Mouse (Mus musculus) v-Abl transformed pro-B cells (cell line): ENCODE measurements around the gene Dcakd.

Source experiments
- in situ Hi-C, 2 experiments: fragments of 400-800 bp; cut with MboI; formaldehyde crosslinking; loops; one replicate each; pipeline ENCODE4 v1.15.1; 2025; ENCODE audit not compliant: unreplicated experiment in 2 of 2

Gene Dcakd

DNA sequence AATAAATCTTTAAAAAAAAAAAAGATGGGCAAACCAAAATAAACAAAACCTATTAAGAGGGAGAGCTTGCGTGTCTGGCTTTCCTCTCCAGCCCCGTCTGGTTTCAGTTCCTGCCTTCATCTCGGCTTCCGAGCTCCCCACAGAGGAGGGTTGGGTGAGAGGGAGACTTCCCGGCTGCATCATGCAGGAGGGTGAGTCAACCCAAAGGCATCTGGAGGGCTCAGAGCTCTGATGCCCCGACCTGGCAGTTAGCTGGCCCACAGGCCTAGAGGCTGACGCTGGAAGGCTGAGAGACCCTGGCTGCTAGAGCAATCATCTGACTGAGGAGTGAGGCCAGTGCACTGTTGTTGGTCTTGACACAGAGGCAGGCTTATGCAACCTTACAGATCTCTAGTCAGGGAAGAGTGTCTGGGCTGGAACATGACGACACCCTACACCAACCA, 23.1 kb upstream of the Dcakd start:
- in situ Hi-C loops: loop anchor here in 1 of 2 experiments (25.0 kb wide), 1 partner anchor 611 kb away; no protein-coding TSS in a partner anchor

DNA sequence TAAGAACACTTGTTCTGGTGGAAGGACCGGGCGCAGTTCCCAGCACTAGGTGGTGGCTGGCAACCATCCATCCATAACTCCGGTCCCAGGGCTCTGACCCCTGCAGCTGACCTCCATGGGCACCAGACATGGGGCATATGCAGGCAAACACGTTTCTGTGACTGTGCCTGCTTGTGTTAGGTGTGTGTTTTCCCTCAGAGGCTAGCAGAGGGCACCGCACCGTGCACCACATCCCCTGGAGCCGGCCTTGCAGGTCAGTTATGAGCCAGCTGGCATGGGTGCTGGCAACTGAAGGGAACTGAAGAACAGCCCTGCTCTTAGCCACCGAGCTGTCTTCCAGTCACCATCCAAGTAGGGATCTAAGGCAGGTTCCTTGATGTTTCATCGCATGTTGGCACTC, 22.0 kb upstream of the Dcakd start:
- in situ Hi-C loops: loop anchor here in 1 of 2 experiments (25.0 kb wide), 1 partner anchor 612 kb away; no protein-coding TSS in a partner anchor

DNA sequence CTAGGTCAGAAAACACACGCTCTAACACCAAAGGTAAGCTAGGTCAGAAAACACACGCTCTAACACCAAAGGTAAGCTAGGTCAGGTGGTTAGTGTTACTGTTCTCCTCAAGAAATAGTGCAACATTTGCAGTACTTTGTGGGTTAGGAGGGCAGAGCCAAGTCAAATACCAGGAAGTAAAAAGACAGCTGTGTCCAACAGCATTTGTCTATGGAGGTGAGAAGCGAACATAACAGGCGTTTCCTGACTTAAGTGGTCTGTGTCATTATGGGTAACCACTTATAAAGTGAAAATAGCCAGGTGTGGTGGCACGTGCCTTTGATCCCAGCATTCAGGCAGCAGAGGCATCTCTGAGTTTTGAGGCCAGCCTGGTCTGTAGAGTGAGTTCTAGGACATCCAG, 21.5 kb upstream of the Dcakd start:
- in situ Hi-C loops: loop anchor here in 1 of 2 experiments (25.0 kb wide), 1 partner anchor 613 kb away; no protein-coding TSS in a partner anchor

DNA sequence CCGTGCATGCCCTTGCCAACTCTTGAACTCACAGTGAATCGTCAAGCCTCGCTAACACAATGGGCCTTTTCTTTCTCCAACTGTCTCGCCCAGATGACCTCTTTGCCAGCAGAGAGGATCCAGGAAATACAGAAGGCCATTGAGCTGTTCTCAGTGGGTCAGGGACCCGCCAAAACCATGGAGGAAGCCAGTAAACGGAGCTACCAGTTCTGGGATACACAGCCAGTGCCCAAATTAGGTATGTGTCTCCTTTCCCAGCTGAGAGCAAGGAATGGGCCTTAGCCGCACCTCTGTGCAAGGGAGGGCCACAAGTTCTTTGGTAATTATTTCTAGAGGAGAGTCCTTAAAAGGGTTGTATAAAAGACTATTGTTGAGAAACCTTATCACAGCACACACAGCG, 18.2 kb upstream of the Dcakd start:
- in situ Hi-C loops: no loop called here

DNA sequence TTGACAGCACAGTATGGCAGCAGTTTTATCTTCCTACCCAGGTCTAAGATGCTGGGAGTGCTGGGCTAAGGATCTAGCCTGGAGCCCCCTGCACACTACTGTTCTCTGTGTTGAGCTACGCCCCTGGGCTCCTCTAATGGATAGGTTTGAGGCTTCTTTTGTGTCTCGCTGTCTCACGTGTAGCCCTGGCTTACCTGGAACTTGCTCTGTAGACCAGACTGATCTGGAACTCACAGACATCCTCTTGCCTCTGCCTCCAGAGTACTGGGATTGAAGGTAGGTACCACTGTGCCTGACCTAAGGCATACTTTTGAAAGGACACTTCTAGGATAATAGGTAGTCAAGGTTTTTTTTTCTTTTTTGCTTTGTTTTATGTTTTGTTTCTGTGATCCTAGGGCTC, 15.8 kb upstream of the Dcakd start:
- in situ Hi-C loops: no loop called here

DNA sequence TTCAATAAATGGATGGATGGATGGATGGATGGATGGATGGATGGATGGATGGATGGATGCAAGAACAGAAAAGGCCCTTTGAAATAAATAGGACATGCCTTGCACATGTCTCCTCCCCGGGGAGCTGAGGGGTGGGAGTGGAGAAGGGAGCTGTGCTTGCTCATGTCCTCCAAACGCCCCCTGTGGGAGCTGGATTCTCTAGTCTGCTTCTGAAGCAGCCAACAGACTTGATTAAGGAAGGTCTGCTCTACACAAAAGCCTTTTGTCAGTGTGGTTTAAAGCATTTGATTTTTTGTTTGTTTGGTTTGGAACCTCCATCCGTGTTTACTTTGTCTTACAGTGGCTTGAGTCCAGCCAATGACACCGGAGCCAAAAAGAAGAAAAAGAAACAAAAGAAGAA, 14.7 kb upstream of the Dcakd start:
- in situ Hi-C loops: no loop called here

DNA sequence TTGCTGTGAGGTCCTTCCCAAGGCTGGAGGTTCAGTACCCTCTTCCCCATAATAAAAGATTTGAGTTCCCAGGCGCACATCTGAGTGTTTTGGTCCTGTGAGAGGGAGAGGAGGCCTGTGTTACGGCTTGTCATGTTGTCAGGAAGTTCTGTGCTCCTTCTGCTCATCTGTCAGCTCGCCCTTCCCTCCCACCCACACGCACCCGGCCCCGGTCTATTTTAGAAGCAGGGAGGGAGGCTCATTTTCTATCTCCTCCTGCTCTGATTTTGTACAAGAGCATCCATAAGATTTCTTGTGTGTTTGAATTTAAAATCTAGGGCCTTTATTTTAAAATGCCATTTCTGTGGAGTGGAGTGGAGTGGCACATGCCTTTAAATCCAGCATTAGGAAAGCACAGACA, 9.9 kb upstream of the Dcakd start:
- in situ Hi-C loops: no loop called here

DNA sequence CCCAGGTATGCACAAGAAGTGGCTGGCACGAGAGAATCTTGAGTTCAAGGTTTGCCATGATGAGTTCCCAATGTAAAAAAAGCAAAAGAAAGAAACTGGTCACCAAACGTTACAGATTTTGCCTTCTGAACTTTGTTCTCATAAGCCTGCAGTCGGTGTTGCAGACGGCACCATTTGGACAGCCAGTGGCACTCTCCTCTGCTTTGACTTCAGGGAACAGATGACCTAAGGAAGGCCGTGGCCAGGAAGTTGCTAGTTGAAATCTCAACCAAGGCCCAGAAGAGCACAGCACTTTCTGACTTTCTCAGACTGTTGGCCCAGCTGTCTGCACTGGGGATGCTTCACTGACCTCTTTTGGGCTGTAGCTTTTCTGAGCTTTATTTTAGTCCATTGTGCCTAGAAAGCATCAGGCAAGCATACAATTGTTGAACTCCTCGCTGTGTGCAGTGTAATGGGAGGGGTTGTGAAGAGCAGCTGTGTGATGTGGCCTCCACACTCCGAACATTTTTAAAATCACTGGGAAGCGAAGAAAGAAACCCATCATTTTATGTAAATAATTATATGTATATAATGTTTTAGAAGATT, 8.8 kb upstream of the Dcakd start:
- in situ Hi-C loops: no loop called here

DNA sequence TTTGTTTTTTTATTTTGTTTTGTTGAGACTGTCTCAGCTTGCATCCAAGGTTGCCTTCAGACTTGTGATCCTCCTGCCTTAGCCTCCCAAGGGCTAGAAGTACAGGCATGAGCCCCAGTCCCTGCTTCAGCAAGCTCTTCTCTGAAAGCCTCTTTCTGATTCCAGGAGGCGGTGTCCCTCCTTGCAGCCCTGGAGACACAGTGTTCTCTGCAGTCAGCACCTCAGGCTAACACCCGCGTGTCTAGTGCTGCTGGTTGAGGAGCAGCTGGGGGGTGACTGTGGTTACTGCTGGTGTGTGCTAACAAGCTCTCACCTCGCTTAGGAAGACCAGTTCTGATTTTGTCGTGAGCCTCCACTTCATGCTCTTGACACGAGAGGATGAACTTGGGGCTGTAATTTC, 6.9 kb upstream of the Dcakd start:
- in situ Hi-C loops: no loop called here

DNA sequence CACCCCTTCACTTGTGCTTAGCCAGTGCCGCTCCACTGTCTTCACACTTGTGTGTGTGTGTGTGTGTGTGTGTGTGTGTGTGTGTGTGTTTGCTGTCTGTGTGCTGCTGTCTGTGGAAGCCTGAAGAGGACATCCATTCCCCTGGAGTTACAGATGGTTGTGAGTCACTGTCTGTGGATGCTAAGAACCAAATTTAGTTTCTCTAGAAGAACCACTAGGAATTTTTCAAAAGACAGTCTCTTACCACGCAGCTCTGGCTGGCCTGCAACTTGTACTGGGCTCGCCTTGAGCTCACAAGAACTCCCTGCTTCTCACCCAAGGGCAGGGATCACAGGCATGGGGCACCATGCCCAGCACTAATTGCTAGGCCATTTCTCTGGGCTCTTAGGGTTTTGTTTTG, 4.9 kb upstream of the Dcakd start:
- in situ Hi-C loops: no loop called here

DNA sequence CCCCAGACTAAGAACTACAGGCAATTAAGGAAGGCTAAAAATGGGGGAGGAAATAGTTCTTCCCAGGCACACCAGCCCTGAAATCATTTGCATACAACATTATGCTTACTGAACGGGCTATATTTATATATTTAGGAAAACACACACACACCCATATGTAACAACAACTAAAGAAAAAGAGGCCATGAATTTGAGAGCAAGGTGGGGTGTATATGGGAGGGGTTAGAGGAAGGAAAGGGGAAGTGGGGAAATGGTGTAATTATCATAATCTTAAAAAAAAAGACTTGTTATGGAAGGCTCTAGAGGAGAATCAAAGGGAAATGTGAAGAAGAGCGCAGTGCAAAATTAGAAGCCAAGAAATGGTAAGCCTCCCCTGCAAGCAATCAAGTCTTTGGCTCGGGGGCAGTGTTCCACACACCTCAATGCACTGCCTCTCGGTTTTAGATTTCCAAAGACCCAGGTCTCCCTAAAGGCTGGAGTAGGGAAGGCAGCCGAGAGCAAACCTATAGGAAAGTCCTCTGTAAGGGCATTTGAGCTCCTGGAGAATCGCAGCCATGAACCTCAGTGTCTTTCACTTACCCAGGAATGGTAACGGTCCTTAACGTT, 460 bp downstream of the Dcakd start:
- in situ Hi-C loops: no loop called here

DNA sequence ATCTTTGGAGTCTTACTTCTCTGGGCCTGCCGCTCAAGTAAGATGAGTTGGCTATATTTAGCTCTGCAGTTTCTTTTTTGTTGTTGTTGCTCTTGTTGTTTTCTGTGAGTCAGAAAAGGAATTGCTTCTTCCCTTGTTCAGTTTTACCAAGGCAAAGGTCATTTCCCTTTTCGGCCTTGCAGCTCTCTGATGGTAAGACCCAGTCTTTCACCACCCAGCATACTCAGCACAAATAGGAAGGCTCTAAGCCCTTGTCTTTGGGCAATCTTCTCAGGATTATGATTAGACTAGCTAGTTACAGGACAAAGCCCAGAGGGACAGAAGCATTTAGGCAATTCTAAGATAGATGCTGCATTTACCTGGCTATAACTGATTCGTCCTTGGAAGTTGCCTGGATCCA, 1.2 kb downstream of the Dcakd start:
- in situ Hi-C loops: no loop called here

DNA sequence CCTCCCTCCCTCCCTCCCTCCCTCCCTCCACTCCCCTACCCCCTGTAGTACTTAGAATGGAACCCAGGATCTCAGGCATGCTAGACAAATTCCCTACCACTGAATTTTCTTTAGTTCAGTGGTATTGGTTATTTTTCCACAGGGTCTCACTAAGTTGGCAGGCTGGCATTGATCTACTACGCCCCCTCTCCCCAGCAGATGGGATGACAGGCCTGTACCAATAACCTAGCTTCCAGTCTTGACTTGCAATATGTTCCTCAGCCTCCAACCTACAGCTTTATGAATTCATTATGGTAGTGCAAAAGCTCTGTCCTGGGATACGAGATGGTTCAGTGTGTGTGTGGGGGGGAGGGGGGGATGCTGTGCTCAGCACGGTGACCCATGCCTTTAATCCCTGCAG, 4.2 kb downstream of the Dcakd start:
- in situ Hi-C loops: no loop called here

DNA sequence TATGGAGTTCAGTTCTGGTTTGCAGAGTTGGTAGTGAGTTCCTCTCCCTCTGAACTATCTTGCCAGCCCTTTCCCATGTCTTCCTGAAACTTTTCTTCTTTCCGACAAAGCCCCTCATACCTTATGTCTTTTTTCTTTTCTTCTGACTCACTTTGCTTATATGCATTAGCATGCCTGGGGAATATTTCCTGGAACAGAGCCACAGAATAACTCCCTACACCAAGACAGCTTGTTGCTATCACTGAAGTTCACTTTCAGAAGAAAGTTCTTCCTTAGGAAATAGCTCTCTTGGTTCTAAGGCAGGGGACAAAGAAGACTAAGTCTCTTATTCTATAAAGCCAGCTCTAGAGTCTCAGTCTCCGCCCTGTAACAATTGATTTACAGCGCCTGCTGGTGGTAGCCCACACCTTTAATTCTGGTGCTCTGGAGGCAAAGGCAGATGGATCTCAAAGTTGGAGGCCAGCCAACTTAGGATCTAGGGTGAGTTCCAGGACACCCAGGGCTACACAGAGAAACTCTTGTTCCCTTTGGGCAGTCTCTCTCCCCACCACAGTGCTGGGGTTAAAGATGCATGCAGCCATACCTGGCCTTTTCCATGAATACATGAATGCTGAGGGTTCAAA, 7.3 kb downstream of the Dcakd start:
- in situ Hi-C loops: no loop called here

DNA sequence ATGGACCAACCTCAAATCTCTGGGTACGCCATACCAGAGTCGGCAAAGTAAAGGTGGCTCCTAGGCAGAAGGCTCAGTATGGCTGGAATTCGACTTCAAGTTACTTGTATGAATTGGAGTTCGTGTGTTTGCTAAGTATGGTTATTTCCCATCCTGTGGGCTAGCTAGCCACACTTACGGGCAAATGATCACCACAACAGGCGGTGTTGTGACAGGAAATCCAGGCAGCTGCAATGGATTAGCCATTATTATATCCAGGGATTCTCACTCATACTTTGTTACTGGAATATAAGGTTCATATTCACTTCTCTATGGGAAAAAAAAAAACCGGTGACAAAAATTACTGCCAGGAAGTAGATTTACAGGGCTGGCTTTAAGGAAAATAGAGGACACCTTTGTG, 8.8 kb downstream of the Dcakd start:
- in situ Hi-C loops: no loop called here

DNA sequence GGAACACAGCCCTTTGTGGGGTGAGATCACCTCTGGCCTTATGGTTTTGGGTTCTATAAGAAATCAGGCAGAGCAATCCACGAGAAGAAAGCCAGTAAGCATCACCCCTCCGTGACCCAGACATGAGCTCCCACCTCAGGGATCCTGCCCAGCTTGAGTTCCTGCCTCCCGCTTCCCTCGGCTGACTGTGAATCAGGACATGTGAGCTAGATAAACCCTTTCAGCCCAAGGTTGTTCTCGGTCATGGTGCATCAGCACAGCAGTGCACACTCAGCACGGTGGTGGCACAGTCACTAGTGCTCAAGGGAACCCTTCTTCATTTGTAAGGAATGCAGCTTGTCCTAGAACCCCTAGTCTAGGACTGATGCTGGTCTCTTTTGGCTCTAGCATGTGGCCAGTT, 9.3 kb downstream of the Dcakd start:
- in situ Hi-C loops: no loop called here

DNA sequence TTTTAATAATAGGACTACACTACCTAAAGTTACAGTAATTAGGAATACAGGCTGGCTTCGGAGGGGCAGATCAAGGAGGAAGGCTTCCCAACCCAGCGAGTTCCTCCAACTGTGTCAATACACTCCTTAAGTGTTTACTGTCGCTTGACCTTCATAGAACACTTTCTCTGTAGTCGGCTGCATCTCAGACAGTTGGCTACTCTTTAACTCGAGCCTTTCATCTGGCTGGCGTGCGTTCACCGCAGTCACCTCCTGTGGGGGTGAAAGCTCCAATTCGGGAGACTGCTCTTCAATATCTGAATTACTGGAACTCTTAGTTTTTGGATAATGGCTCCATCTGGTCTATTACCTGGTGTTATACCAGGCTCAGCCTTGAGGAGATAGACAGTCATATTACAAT, 10.5 kb downstream of the Dcakd start:
- in situ Hi-C loops: no loop called here

DNA sequence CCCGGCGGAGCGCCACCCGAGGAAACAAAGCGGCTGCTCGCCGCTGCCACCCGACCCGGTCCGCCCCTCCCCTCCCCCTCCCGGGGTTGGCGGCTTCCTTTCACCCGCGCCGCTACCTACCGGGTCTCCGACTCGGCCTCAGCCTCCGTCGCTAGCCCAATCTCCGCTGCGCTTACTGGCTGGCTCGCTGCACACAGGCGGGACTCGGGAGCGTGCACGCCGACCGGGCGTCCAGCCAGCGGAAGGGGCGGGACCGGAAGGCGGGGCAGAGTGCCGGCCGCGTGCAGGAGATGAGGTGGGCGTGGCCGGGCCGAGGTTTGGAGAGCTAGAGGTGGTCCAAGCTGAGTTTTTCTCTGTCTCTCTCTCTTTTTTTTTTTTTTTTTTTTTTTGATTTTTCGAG, 11.2 kb downstream of the Dcakd start:
- in situ Hi-C loops: no loop called here

DNA sequence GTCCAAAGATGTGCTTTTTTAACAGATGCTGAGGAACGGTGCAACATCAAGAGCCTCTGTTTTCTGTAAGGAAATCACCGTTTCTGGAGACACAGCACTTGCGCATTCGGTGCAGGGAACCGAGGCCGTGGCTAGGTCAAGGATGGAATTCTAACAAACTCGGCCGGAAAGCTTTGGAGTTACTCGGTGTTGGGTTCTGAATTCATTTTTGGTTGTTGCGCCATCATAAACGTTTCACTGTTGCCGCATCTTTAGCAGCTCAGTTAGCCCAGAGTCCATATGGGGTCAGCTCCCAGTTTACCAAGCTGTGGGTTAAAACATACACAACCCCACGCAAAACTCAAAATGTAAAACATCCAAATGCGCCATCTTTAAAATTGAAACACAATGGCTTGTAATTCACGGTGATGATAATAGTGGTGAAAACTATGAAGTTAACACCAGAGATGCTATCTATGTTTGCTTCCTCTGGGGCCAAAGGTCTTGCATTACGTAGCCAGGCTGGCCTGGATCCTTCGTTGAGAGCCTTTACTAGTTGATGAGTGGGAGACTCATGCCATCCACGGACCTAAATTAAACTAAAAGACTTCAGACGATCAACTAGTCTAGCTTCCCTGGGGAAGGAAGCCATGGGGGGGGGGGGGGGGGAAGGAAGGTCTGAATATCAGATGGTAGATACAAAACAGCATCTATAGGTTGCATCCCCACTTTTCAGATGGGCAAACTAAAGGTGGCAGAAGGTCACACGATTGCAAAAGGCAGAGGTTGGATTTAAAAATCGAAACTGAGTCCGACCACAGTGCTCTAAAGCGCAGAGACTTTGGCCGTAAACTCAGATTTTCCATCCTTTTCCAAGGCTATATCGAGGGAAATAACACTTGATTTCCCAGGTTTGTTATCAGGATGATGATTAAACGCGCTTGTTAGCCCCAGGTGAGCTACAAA, 12.0 kb downstream of the Dcakd start:
- in situ Hi-C loops: no loop called here

DNA sequence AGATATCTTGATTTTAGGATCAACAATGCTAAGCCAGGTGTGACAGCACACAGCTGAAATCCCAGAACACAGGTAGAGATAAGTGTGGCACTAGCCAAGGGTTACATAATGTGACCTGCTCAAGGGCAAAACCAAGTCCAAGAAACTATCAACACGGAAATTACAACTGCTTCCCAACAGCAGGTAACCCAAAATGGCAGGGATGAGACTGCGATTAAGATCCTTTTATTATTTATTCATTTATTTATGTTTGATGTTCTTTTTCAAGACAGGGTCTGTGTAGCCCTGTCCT, 17.0 kb downstream of the Dcakd start:
- in situ Hi-C loops: no loop called here

DNA sequence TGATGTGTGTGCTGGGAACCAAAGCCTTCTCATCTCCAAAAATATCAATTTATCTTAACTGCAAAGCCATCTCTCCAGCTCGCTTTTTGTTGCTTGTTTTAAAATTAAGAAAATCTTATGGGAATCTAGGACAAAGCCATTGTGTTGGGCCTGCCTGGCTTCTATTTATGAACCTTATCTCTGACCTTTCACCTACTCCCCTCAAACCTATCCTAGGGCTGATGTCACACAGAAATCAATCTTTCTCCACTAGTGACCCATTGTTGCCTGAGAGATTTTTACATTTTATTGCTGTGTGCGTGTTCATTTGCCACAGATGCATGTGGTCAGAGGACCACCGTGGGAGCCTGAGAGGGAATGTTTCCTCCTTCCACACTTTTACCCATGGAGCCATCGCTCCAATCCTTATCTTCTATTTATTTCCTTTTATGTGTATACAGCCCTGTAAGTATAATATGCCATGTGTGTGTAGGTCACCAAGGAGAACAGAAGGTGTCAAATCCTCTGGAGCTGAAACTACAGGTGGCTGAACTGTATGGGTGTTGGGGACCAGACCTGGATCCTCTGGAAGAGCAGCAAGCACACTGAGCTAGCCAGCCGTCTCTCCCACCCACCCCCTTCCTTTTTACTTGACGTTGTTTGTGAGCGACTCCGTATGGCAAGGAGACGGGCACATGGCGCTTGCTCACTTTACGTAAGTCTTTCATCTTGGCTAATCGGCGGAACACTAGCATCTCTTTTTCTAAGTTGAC, 17.5 kb downstream of the Dcakd start:
- in situ Hi-C loops: no loop called here
